Mouse (Mus musculus) liver, adult 2 months (tissue): ENCODE data around the gene 1810055G02Rik. TPM values are rescaled to one million over a fixed set of nuclear protein-coding genes. Genes with fewer than 3 reads are reported as not detected.

ENCODE experiments used
- DNase-seq: peaks from one replicate; pipeline ENCODE4 v3.0.0-alpha.2; 2011; ENCODE audit warnings: low read depth, low spot score; ENCODE audit errors: extremely low read depth
- H3K27ac ChIP-seq: fragments of 200-500 bp; replicated peaks from 2 replicates; pipeline ENCODE4 v1.5.1; 2012; ENCODE audit warnings: low read depth, mild to moderate bottlenecking, control low read depth, inconsistent platforms, low read length; ENCODE audit not compliant: insufficient read depth
- H3K27me3 ChIP-seq: fragments of 200-500 bp; 2 replicates; pipeline ENCODE4 v1.6.1; 2012; ENCODE audit warnings: mild to moderate bottlenecking, moderate library complexity, low read length, inconsistent platforms; ENCODE audit not compliant: control insufficient read depth, insufficient read depth
- H3K36me3 ChIP-seq: fragments of 200-500 bp; 2 replicates; pipeline ENCODE4 v1.6.1; 2012; ENCODE audit warnings: low read length, inconsistent platforms; ENCODE audit not compliant: control insufficient read depth, insufficient read depth
- H3K4me1 ChIP-seq: fragments of 200-500 bp; 2 replicates; pipeline ENCODE4 v1.6.1; 2011; ENCODE audit warnings: low read length; ENCODE audit not compliant: control insufficient read depth, insufficient read depth
- H3K4me3 ChIP-seq: fragments of 200-500 bp; 2 replicates; pipeline ENCODE4 v1.5.1; 2011; ENCODE audit warnings: low read depth, mild to moderate bottlenecking, control low read depth, low read length, moderate library complexity; ENCODE audit not compliant: insufficient read depth
- H3K79me2 ChIP-seq: fragments of 200-500 bp; 2 replicates; pipeline ENCODE4 v1.6.1; 2012; ENCODE audit warnings: inconsistent platforms, mild to moderate bottlenecking, low read length, moderate library complexity; ENCODE audit not compliant: control insufficient read depth, insufficient read depth
- H3K9ac ChIP-seq: fragments of 200-500 bp; 2 replicates; pipeline ENCODE4 v1.6.1; 2012; ENCODE audit warnings: low read depth, mild to moderate bottlenecking, control low read depth, inconsistent platforms, low read length
- CTCF ChIP-seq: fragments of 200-500 bp; IDR thresholded peaks from 2 replicates; pipeline ENCODE4 v1.5.1; 2011; ENCODE audit warnings: low read depth, low read length, control low read depth
- POLR2A ChIP-seq: fragments of 200-500 bp; IDR thresholded peaks from 2 replicates; pipeline ENCODE4 v1.6.1; 2011; ENCODE audit warnings: low read length, control low read depth; ENCODE audit not compliant: insufficient read depth; ENCODE audit errors: extremely low read depth
- whole genome bisulfite sequencing: fragments of 180-500 bp; shearing (Covaris S2); methylation state at CpG from one replicate; pipeline ENCODE4 v1.1.7; 2018; 5-methylcytosine and 5-hydroxymethylcytosine counted together
- polyA plus RNA-seq: library from polyadenylated mRNA; depleted of rRNA; stranded (reverse); fragments of >200 nt; gene quantifications from 2 replicates; pipeline ENCODE4 v1.2.3, GENCODE M21; 2012; rRNA removed
- total RNA-seq: library from RNA; depleted of rRNA; stranded (reverse); fragments of >200 nt; gene quantifications from 2 replicates; pipeline ENCODE4 v1.2.3, GENCODE M21; 2014; rRNA removed

Gene 1810055G02Rik
- total RNA-seq, result 10.6 and 20.1 TPM in 2 replicates
- polyA plus RNA-seq, result 18.4 and 26.9 TPM in 2 replicates

DNA sequence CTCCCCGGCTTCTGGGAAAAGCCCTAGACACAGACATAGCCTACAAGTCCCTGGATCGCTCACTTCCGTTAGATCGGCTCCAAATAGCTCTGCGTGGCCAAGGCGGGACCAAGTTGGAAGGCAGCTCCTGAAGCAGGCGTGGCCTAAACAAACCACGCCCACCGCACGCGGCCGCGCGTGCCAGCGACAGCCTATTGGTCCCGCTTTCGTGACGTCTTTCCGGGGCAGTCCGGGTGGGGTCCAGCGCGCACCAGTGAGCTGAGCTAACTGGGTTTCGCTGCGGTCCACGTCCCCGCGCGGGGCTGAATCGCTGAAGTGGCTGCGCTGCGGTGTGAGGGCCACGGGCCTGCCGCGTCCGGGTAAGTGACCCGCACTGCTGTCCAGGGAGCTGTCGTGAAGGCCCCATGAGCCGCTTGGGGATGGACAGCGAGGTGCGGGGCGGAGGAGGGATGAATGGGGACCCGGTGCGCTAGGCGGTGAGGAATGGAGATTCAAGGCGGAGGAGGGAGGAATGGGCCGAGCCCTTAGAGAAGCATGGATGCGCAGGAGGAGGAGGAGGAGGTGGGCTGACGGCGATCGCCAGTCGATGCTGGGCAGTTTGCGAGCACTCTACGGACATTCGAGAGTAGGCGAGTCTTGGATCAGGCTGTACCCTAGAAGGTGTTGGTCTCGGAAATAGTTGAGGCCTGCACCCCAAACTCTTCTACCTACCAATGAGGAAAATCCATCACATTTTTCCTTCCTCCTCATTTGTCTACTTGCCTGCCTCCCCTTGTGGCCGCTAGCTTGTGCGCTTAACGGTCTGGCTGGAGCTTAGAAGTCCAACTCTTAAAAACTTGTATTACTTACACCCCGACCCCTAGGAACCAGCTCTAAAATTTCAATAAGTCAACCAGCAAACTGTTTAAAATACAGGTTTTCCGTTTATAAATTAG lies at the start of gene 1810055G02Rik:
Gene 1810055G02Rik, plus strand, starts transcription at position 216 of the 935 bp plus-strand sequence.
- H3K4me3 ChIP-seq, result peak within 1 kb of the TSS; percentile 74
- H3K79me2 ChIP-seq, result peaks cover 17% of the 10 kb centered on the region
- under 1% methylated on average over 61 of the region's 61 CpGs for WGBS
- H3K27me3 ChIP-seq, result no peaks in the 10 kb centered on the region
- peak within 1 kb of the TSS; percentile 86 for H3K9ac ChIP-seq
- peaks cover 16% of the 10 kb centered on the region for H3K4me1 ChIP-seq
- H3K36me3 ChIP-seq, result peaks cover 2% of the 10 kb centered on the region; the same call in 1 of the 2 replicates
- peak within 1 kb of the TSS; percentile 77 for H3K27ac ChIP-seq
- DNase-seq, result peak; percentile 94
- TF ChIP-seq CTCF (no peak), POLR2A (peak; percentile 94)

GRCm38 (mm10) chr19:3665510-3665909 lies 42.6 kb upstream of the 1810055G02Rik start:
- 10% methylated on average over 5 of the region's 5 CpGs for WGBS
- Histone ChIP-seq H3K79me2 (peaks cover 50% of the 10 kb centered on the region), H3K36me3 (no peaks in the 10 kb centered on the region), H3K9ac (no peak overlapping the region), H3K27ac (no peak overlapping the region; the same call in 1 of the 2 replicates), H3K4me1 (peaks cover 33% of the 10 kb centered on the region), H3K27me3 (no peaks in the 10 kb centered on the region), H3K4me3 (no peak overlapping the region)
- DNase-seq, result peak; percentile 66
- TF ChIP-seq CTCF, result no peak

DNA sequence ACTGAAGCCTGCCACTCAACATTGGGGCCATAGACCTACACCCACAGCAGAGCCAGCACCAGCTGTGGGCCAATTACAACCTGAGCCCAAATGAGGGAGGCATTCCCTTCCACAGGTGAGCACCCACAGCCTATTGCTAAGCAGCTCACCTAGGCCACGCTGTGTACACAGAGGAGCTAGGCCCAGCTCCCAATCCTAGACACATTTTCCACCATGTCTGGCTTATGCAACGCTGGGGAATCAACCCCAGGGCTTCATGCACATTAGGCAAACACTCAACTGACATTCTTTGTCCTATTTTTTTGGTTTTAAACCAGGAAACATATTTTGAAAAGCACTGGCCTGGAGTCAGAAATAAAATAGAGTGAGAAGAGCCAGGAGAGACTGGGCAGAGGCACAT lies 41.5 kb upstream of the 1810055G02Rik start:
- Histone ChIP-seq H3K27me3 (no peaks in the 10 kb centered on the region), H3K27ac (peak overlapping the region; percentile 41), H3K4me3 (no peak overlapping the region), H3K79me2 (peaks cover 58% of the 10 kb centered on the region), H3K4me1 (peaks cover 33% of the 10 kb centered on the region), H3K36me3 (no peaks in the 10 kb centered on the region), H3K9ac (no peak overlapping the region)
- peak; percentile 73 for DNase-seq
- WGBS, result 27% methylated on average over 2 of the region's 2 CpGs
- TF ChIP-seq CTCF (no peak), POLR2A (no peak)

DNA sequence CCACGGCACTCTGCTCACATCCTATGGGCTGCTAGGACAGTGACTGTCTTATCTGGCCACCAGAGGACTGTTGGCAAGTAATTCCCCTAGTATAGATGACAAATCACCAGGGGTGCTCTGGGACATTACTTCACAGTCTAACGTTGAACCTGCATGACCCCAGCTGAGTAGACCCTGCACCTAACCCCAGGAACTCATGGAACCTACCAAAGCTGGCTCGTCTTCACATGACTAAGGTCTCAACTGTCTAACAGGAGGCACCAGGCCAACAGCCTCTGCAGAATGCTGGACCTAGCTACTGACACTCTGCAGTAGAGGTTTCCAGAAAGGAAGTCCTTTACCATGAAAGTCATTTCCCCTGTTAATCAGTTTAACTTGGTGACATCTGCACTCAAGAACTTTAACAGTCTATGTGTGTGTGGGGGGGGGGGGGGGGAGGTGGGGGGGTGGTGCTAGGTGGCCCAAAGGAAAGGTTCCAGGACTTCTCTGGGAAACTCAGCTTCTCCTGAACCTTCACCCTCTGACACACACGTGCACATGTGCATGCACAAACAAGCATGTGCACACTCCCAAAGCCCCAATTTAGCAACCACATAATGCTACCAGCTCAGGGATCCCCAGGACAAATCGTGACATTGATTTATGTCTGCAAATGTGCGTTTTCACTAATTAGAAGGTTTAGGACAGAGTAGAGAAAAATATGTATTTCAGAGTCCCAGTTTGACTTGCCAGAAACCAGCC lies 40.8 kb upstream of the 1810055G02Rik start:
- TF ChIP-seq CTCF, result no peak
- TF ChIP-seq POLR2A, result no peak
- peaks cover 62% of the 10 kb centered on the region for H3K79me2 ChIP-seq
- peak overlapping the region; percentile 41 for H3K27ac ChIP-seq
- peaks cover 33% of the 10 kb centered on the region for H3K4me1 ChIP-seq
- DNase-seq, result peak; percentile 67
- H3K27me3 ChIP-seq, result no peaks in the 10 kb centered on the region
- H3K9ac ChIP-seq, result no peak overlapping the region
- WGBS, result 10% methylated on average over 6 of the region's 6 CpGs
- H3K4me3 ChIP-seq, result no peak overlapping the region
- H3K36me3 ChIP-seq, result no peaks in the 10 kb centered on the region

DNA sequence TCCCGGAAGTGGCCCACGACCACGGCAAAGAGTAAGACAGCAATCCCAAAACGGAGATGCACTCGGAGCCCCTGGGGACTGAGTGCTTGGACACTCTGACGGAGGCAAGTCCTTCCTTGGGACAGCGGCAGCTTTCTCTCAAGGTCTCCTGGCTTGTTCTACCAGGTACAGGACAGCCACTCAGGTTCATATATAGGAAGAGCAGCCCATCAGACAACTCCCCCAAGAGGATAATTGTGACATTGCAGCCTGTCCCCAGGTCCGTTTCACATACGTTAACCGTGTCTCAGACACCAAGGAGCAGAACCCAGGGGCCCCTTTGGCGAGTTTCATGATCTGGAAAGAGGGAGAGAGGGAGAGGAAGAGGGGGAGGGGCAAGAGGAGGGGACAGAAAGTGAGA lies 40.1 kb upstream of the 1810055G02Rik start:
- no peak overlapping the region for H3K27ac ChIP-seq
- H3K4me1 ChIP-seq, result peaks cover 34% of the 10 kb centered on the region
- peaks cover 59% of the 10 kb centered on the region for H3K79me2 ChIP-seq
- no peak for TF ChIP-seq CTCF
- no peak for TF ChIP-seq POLR2A
- no peak for DNase-seq
- 66% methylated on average over 11 of the region's 11 CpGs for WGBS
- H3K9ac ChIP-seq, result no peak overlapping the region
- H3K36me3 ChIP-seq, result no peaks in the 10 kb centered on the region
- H3K27me3 ChIP-seq, result no peaks in the 10 kb centered on the region
- H3K4me3 ChIP-seq, result no peak overlapping the region
